Mouse (Mus musculus): ENCODE data around the gene St6galnac1. TPM values are rescaled to one million over a fixed set of nuclear protein-coding genes. Genes with fewer than 3 reads are reported as not detected.

Gene St6galnac1
- polyA plus RNA-seq, 1 experiment, result 0.69 TPM

- DNase-seq, result peak; percentile 39
- no peak overlapping the region for H3K4me3 ChIP-seq (ENCODE audit: insufficient read depth, low read depth, low read length)
- H3K4me1 ChIP-seq (ENCODE audit: control insufficient read depth, insufficient read depth, low read length), result 0 out of 2 replicates have a peak, but pooled peaks cover 6% of the 10 kb centered on the region
- no peaks in the 10 kb centered on the region for H3K27me3 ChIP-seq (replicated peaks; ENCODE audit: control insufficient read depth, insufficient read depth, low read length)
- no peak for TF ChIP-seq CTCF (conservative IDR thresholded peaks at IDR 0.05; ENCODE audit: insufficient read depth, insufficient read length, low read depth, low read length)
- TF ChIP-seq POLR2A (IDR thresholded peaks at IDR 0.05; ENCODE audit: low read depth, low read length), result no peak
- WGBS, result 40% methylated on average over 8 of the region's 8 CpGs
- no peak overlapping the region for H3K27ac ChIP-seq (ENCODE audit: insufficient read depth, low read depth, low read length)
- no peaks in the 10 kb centered on the region for H3K36me3 ChIP-seq (ENCODE audit: control insufficient read depth, insufficient read depth, low read length)
Measured at GRCm38 (mm10) chr11:116818722-116819121, 43.4 kb upstream of the St6galnac1 start.

- DNase-seq, result no peak
- Histone ChIP-seq H3K27ac (ENCODE audit: insufficient read depth, low read depth, low read length) (no peak overlapping the region), H3K4me3 (ENCODE audit: insufficient read depth, low read depth, low read length) (no peak overlapping the region), H3K27me3 (replicated peaks; ENCODE audit: control insufficient read depth, insufficient read depth, low read length) (no peaks in the 10 kb centered on the region), H3K4me1 (ENCODE audit: control insufficient read depth, insufficient read depth, low read length) (0 out of 2 replicates have a peak, but pooled peaks cover 9% of the 10 kb centered on the region), H3K36me3 (ENCODE audit: control insufficient read depth, insufficient read depth, low read length) (no peaks in the 10 kb centered on the region)
- WGBS, result over 99% methylated on average over 5 of the region's 5 CpGs
- TF ChIP-seq POLR2A (IDR thresholded peaks at IDR 0.05; ENCODE audit: low read depth, low read length) (no peak), CTCF (conservative IDR thresholded peaks at IDR 0.05; ENCODE audit: insufficient read depth, insufficient read length, low read depth, low read length) (no peak)
Measured at GRCm38 (mm10) chr11:116817567-116817966, 42.3 kb upstream of the St6galnac1 start.

DNA sequence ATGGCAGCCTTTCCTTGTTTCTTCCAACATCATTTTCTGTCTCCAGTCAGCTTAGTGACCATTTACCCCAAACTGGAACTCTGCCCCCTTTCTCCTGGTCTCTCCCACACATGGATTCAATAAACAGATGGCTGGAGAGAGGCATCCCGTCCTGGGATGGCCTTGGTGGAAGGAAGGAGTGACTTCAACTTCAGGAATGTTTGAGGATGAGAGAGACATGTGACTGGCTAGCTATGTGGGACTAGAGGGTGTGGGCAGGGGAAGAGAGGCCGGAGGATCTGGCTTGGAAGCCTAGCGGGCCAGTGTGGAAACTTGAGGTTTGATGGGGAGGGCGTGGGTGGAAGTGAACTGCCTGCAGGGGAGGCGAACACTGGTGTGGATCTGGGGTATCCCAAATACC lies 41.5 kb upstream of the St6galnac1 start:
- TF ChIP-seq CTCF (conservative IDR thresholded peaks at IDR 0.05; ENCODE audit: insufficient read depth, insufficient read length, low read depth, low read length), result no peak
- TF ChIP-seq POLR2A (IDR thresholded peaks at IDR 0.05; ENCODE audit: low read depth, low read length), result no peak
- H3K4me1 ChIP-seq (ENCODE audit: control insufficient read depth, insufficient read depth, low read length), result 0 out of 2 replicates have a peak, but pooled peaks cover 9% of the 10 kb centered on the region
- no peaks in the 10 kb centered on the region for H3K27me3 ChIP-seq (replicated peaks; ENCODE audit: control insufficient read depth, insufficient read depth, low read length)
- H3K27ac ChIP-seq (ENCODE audit: insufficient read depth, low read depth, low read length), result 0 out of 2 replicates have a peak overlapping the region, but pooled peaks have one; percentile 22
- peak; percentile 27 for DNase-seq
- no peak overlapping the region for H3K4me3 ChIP-seq (ENCODE audit: insufficient read depth, low read depth, low read length)
- WGBS, result 76% methylated on average over 5 of the region's 5 CpGs
- no peaks in the 10 kb centered on the region for H3K36me3 ChIP-seq (ENCODE audit: control insufficient read depth, insufficient read depth, low read length)

- WGBS, result 56% methylated on average over 7 of the region's 7 CpGs
- no peaks in the 10 kb centered on the region for H3K36me3 ChIP-seq (ENCODE audit: control insufficient read depth, insufficient read depth, low read length)
- TF ChIP-seq POLR2A (IDR thresholded peaks at IDR 0.05; ENCODE audit: low read depth, low read length) (no peak), CTCF (conservative IDR thresholded peaks at IDR 0.05; ENCODE audit: insufficient read depth, insufficient read length, low read depth, low read length) (no peak)
- no peak overlapping the region for H3K4me3 ChIP-seq (ENCODE audit: insufficient read depth, low read depth, low read length)
- DNase-seq, result no peak
- 0 out of 2 replicates have a peak, but pooled peaks cover 6% of the 10 kb centered on the region for H3K4me1 ChIP-seq (ENCODE audit: control insufficient read depth, insufficient read depth, low read length)
- H3K27me3 ChIP-seq (replicated peaks; ENCODE audit: control insufficient read depth, insufficient read depth, low read length), result no peaks in the 10 kb centered on the region
- peak overlapping the region; percentile 62 for H3K27ac ChIP-seq (ENCODE audit: insufficient read depth, low read depth, low read length)
Measured at GRCm38 (mm10) chr11:116814884-116815415, 39.6 kb upstream of the St6galnac1 start.

DNA sequence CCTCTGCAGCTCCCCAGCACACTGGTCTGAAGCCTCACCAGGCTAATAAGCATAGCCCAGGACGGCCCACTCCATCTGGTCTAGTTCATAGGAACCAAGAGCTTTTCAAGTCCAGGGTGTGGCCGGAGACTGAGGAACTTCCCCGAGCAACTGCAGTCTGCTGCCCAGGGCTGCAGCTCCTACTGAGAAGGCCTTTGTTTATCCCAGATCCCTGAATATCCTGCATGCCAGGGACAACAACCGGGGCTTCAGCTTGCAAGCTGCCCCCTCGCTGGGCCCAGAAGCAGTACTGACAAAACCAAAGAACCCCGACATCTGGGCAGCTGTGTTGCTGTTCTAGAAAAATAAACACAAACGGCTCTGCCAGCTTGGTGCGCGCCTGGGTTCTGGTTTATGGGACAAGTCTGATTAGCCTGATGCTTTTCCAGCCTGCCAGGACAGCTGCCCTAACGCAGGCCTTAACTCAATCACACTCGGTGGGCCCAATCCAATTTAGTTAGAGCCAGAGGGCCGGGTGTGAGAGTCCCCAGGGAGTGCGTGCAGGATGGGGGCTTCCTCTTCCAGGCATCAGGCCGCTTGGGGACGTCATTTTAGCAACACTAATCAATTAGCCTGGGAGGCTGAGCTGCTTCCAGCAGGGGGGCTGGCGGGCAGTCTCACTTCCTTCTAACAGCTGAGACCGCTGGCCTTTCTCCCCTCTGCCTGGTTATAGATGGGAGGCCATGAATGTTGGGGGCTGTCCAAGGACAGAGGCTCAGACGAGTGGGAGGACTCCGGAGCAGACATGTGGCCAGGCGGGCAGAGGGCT lies 39.0 kb upstream of the St6galnac1 start:
- H3K4me3 ChIP-seq (ENCODE audit: insufficient read depth, low read depth, low read length), result no peak overlapping the region
- no peaks in the 10 kb centered on the region for H3K27me3 ChIP-seq (replicated peaks; ENCODE audit: control insufficient read depth, insufficient read depth, low read length)
- TF ChIP-seq POLR2A (IDR thresholded peaks at IDR 0.05; ENCODE audit: low read depth, low read length) (no peak), CTCF (conservative IDR thresholded peaks at IDR 0.05; ENCODE audit: insufficient read depth, insufficient read length, low read depth, low read length) (no peak)
- 0 out of 2 replicates have a peak, but pooled peaks cover 6% of the 10 kb centered on the region for H3K4me1 ChIP-seq (ENCODE audit: control insufficient read depth, insufficient read depth, low read length)
- peak; percentile 66 for DNase-seq
- H3K27ac ChIP-seq (ENCODE audit: insufficient read depth, low read depth, low read length), result peak overlapping the region; percentile 62
- H3K36me3 ChIP-seq (ENCODE audit: control insufficient read depth, insufficient read depth, low read length), result no peaks in the 10 kb centered on the region
- WGBS, result 54% methylated on average over 20 of the region's 20 CpGs

DNA sequence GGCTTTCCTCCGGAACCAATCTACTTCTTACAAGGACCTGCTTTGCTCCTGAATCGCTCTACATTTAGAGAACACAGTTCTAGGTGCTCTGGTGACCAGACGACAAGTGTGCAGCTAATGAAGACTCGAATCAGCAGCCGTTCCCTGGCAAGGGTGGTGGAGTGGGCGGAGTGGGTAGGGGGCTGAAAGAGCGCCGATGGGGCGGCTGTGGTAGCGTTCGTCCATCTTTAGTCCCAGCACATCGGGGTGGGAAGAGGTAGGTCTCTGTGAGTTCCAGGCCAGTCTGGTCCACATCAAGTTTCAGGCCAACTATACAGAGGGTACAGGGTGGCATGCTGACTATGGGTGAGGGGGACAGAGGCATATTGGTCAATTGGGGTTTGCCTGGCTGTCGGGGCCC lies 38.3 kb upstream of the St6galnac1 start:
- 89% methylated on average over 13 of the region's 13 CpGs for WGBS
- Histone ChIP-seq H3K27ac (ENCODE audit: insufficient read depth, low read depth, low read length) (peak overlapping the region; percentile 62), H3K4me1 (ENCODE audit: control insufficient read depth, insufficient read depth, low read length) (0 out of 2 replicates have a peak, but pooled peaks cover 6% of the 10 kb centered on the region), H3K4me3 (ENCODE audit: insufficient read depth, low read depth, low read length) (no peak overlapping the region), H3K27me3 (replicated peaks; ENCODE audit: control insufficient read depth, insufficient read depth, low read length) (no peaks in the 10 kb centered on the region), H3K36me3 (ENCODE audit: control insufficient read depth, insufficient read depth, low read length) (no peaks in the 10 kb centered on the region)
- DNase-seq, result no peak
- TF ChIP-seq CTCF (conservative IDR thresholded peaks at IDR 0.05; ENCODE audit: insufficient read depth, insufficient read length, low read depth, low read length), result no peak
- no peak for TF ChIP-seq POLR2A (IDR thresholded peaks at IDR 0.05; ENCODE audit: low read depth, low read length)

All from kidney, adult 2 months (tissue).